Mouse (Mus musculus): Measurements from ENCODE around the gene Pcnx.
A peak's percentile ranks its signal among the peaks of the same experiment; 100 is the strongest.

GRCm38 (mm10) chr12:81860308-81861181, 722 bp downstream of the Pcnx start:
- TF ChIP-seq ZNF384 (IDR thresholded peaks at IDR 0.05; ENCODE audit: low read depth, low read length) (no peak), ZC3H11A (IDR thresholded peaks at IDR 0.05; ENCODE audit: borderline replicate concordance, low read depth, low read length) (no peak), MAFK (IDR thresholded peaks at IDR 0.05; ENCODE audit: insufficient read depth, low read depth, low read length) (no peak), HCFC1 (IDR thresholded peaks at IDR 0.05; ENCODE audit: borderline replicate concordance, insufficient read depth, low read length) (peak; percentile 49; the same call in 1 of the 2 replicates)
